Mouse (Mus musculus) neutrophil, adult 83 days (primary cell): ENCODE data around the gene Mybpc1. TPM values are rescaled to one million over a fixed set of nuclear protein-coding genes. Genes with fewer than 3 reads are reported as not detected.

ENCODE experiments used
- total RNA-seq, 2 experiments: library from RNA; stranded (reverse); gene quantifications; one replicate each; pipeline ENCODE4 v1.2.4; 2023

Gene Mybpc1
- under 1 TPM; 0.11 to 0.31 TPM for total RNA-seq

DNA sequence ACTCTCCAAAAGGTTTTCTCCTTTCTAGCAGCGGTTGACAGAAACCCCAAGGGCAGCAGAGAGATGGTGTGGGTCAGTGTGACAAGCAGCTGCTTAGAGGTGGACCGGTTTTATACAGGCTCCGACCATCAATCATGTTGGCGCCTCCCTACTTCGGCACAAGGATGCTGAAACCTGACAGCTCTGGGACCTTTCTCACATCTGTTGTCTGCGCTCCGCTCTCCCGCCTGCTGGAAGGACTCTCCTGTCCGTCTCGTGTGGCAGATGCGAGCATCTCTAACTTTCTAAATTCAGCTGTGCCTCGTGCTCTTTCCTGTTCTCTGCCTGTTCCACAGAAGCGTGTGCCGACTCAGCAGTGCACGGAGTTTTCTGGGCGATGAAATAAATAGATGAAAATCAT is at the start of gene Mybpc1:
Gene Mybpc1, minus strand, starts transcription at position 210 of the 400 bp plus-strand sequence.

DNA sequence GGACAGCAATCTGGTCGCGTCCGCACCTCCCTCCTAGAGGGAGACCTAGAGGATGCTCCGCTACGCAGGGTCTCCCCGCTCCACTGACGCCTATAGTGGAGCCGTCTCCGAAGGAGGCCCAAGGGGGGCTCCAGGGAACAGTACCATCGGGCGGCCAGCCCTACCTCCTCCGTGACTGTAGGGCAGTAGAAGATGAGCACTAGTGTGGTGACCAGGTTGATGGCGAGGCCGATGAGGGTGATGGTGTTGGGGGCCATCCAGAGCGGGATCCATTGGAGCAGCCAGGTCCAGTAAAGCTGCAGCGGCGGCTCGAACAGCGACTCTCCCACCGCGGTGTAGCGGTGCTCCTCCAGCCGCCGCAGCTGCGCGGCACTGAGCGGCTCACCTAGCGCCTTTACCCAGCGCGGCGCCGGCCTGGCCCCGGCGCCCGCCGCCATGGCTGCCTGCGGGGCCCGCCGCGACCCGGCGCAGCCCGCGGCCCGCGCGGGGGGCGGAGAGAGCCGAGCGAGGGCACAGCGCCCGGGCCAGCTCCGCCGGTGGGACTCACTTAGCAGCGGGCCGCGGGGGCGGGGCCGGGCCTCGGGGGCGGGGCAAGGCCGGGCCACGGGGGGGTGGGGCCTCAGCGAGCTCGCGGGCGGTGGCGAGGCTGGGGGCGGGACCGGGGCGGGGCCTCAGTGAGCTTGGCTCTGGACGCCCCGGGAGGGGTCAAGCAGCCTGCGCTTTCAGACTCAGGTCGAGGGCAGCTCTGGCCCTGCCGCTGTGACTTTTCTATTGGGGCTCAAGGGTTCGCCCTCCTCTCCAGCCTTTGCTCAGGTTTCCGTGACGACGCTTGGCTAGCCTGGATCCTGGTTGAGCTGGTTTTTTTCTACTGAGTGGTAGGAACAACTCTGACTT is 101.3 kb downstream of the Mybpc1 start, which contains the start of gene Chpt1:
Gene Chpt1, minus strand, starts transcription at position 653 of the 894 bp plus-strand sequence.

Other genes starting within 250 kb of the Mybpc1 start
- gene Dram1, start 226.1 kb downstream of the Mybpc1 start, total RNA-seq = 10 to 100 TPM; 32.1 to 33.1 TPM
- 10 to 100 TPM; 23.4 to 24.8 TPM for gene Gnptab, start 226.0 kb downstream of the Mybpc1 start, total RNA-seq
- not detected for gene Sycp3, start 145.6 kb downstream of the Mybpc1 start, total RNA-seq
- gene Chpt1, start 101.1 kb downstream of the Mybpc1 start, total RNA-seq = 1 to 10 TPM; 8.5 to 8.6 TPM
- 1 to 10 TPM in 1 of 2 experiments, under 1 TPM in 1; 0.60 to 1.2 TPM for gene Spic, start 79.9 kb upstream of the Mybpc1 start, total RNA-seq
- gene Arl1, start 125.7 kb upstream of the Mybpc1 start, total RNA-seq = 10 to 100 TPM; 29.0 to 30.6 TPM
- 10 to 100 TPM in 1 of 2 experiments, 1 to 10 TPM in 1; 8.6 to 12.8 TPM for gene Utp20, start 221.7 kb upstream of the Mybpc1 start, total RNA-seq